Mouse (Mus musculus) heart, postnatal 0 days (tissue): ENCODE data around the gene Itgb5. TPM values are rescaled to one million over a fixed set of nuclear protein-coding genes. Genes with fewer than 3 reads are reported as not detected.

Experiments
- ATAC-seq: fragments of 200-750 bp; cut with Nextera tagmentation; 2 replicates; pipeline ENCODE4 v1.8.0; 2017; ENCODE audit warnings: low read depth, moderate number of reproducible peaks, moderate library complexity; ENCODE audit not compliant: insufficient read depth
- DNase-seq: peaks from one replicate; pipeline ENCODE4 v3.0.0-alpha.2; 2016; ENCODE audit warnings: low spot score
- H3K27ac ChIP-seq: fragments of 300-500 bp; sonication (generic); 2 replicates; pipeline ENCODE4 v1.5.1; 2014; ENCODE audit warnings: low read depth, mild to moderate bottlenecking
- H3K27me3 ChIP-seq: fragments of 300-500 bp; sonication (generic); 2 replicates; pipeline ENCODE4 v1.6.1; 2014; ENCODE audit warnings: low read length, mixed read lengths; ENCODE audit not compliant: control insufficient read depth, insufficient read depth
- H3K36me3 ChIP-seq: fragments of 300-500 bp; sonication (generic); replicated peaks from 2 replicates; pipeline ENCODE4 v1.6.1; 2014; ENCODE audit warnings: low read length, mixed read lengths; ENCODE audit not compliant: control insufficient read depth, insufficient read depth
- H3K4me1 ChIP-seq: fragments of 300-500 bp; sonication (generic); 2 replicates; pipeline ENCODE4 v1.6.1; 2014; ENCODE audit warnings: antibody characterized with exemption; ENCODE audit not compliant: control insufficient read depth, insufficient read depth
- H3K4me2 ChIP-seq: fragments of 300-500 bp; sonication (generic); 2 replicates; pipeline ENCODE4 v1.6.1; 2014; ENCODE audit warnings: low read depth, mild to moderate bottlenecking, low read length, moderate library complexity
- H3K4me3 ChIP-seq: fragments of 300-500 bp; sonication (generic); 2 replicates; pipeline ENCODE4 v1.5.1; 2014; ENCODE audit warnings: low read depth, low read length
- H3K9ac ChIP-seq: fragments of 300-500 bp; sonication (generic); replicated peaks from 2 replicates; pipeline ENCODE4 v1.6.1; 2014; ENCODE audit warnings: low read depth, low read length, mixed read lengths
- H3K9me3 ChIP-seq: fragments of 300-500 bp; sonication (generic); replicated peaks from 2 replicates; pipeline ENCODE4 v1.6.1; 2016; ENCODE audit warnings: low read length; ENCODE audit not compliant: control insufficient read depth
- CTCF ChIP-seq: IDR thresholded peaks from 2 replicates; pipeline ENCODE4 v1.5.1; 2016; ENCODE audit warnings: antibody characterized with exemption, control low read depth, low read depth
- EP300 ChIP-seq: IDR thresholded peaks from 2 replicates; pipeline ENCODE4 v1.6.1; 2016; ENCODE audit warnings: antibody characterized with exemption, low read depth
- WGBS: fragments of 180-500 bp; shearing (Covaris S2); extraction: QIAGEN DNeasy Blood & Tissue Kit; methylation state at CpG from one replicate; pipeline ENCODE4 v1.1.7; 2014; 5-methylcytosine and 5-hydroxymethylcytosine counted together
- polyA plus RNA-seq: library from polyadenylated mRNA; unstranded; fragments of >200 nt; fragmentation: Nextera tagmentation; extraction: Ambion mirVana; gene quantifications from 2 replicates; pipeline ENCODE4 v1.2.1, GENCODE M21; 2015
- total RNA-seq: library from RNA; depleted of rRNA; stranded (reverse); fragments of >200 nt; gene quantifications from 2 replicates; pipeline ENCODE4 v1.2.3, GENCODE M21; 2014; ENCODE audit warnings: low replicate concordance

Itgb5 gene
- total and polyA plus RNA-seq, 2 experiments from 2014 or later: 33.4 to 116 TPM

GRCm38 (mm10) chr16:33879556-33879955, 50.1 kb downstream of the Itgb5 start:
- TF ChIP-seq EP300 (no peak), CTCF (no peak)
- no peaks in the 10 kb centered on the region for H3K27me3 ChIP-seq

GRCm38 (mm10) chr16:33880765-33881164, 51.3 kb downstream of the Itgb5 start:
- Histone ChIP-seq H3K9me3 (no peaks in the 10 kb centered on the region), H3K4me1 (peaks cover 61% of the 10 kb centered on the region), H3K36me3 (no peaks in the 10 kb centered on the region), H3K27me3 (no peaks in the 10 kb centered on the region), H3K27ac (no peak overlapping the region), H3K4me2 (no peak overlapping the region), H3K9ac (no peak overlapping the region), H3K4me3 (no peak overlapping the region)
- TF ChIP-seq CTCF: no peak
- no peak for TF ChIP-seq EP300
- no peak for DNase-seq
- 83% methylated on average over 4 of the region's 4 CpGs for WGBS
- no peak for ATAC-seq

More at GRCm38 (mm10) chr16:33879556-33879955, 50.1 kb downstream of the Itgb5 start:
- Histone ChIP-seq H3K4me3 (no peak overlapping the region), H3K27ac (no peak overlapping the region), H3K4me1 (peaks cover 49% of the 10 kb centered on the region), H3K9ac (no peak overlapping the region), H3K36me3 (0 out of 2 replicates have a peak, but pooled peaks cover 3% of the 10 kb centered on the region), H3K4me2 (no peak overlapping the region), H3K9me3 (no peaks in the 10 kb centered on the region)
- DNase-seq (no peak), ATAC-seq (no peak)
- 44% methylated on average over 4 of the region's 4 CpGs for WGBS

GRCm38 (mm10) chr16:33882540-33882939, 53.1 kb downstream of the Itgb5 start:
- H3K27ac ChIP-seq: peak overlapping the region; percentile 88
- no peaks in the 10 kb centered on the region for H3K9me3 ChIP-seq
- ATAC-seq (peak; percentile 83), DNase-seq (peak; percentile 92)
- no peak overlapping the region for H3K4me3 ChIP-seq
- TF ChIP-seq CTCF (no peak), EP300 (no peak)
- no peak overlapping the region for H3K9ac ChIP-seq
- 20% methylated on average over 4 of the region's 4 CpGs for WGBS
- no peaks in the 10 kb centered on the region for H3K36me3 ChIP-seq
- H3K27me3 ChIP-seq: no peaks in the 10 kb centered on the region
- peaks cover 60% of the 10 kb centered on the region for H3K4me1 ChIP-seq
- H3K4me2 ChIP-seq: no peak overlapping the region

DNA sequence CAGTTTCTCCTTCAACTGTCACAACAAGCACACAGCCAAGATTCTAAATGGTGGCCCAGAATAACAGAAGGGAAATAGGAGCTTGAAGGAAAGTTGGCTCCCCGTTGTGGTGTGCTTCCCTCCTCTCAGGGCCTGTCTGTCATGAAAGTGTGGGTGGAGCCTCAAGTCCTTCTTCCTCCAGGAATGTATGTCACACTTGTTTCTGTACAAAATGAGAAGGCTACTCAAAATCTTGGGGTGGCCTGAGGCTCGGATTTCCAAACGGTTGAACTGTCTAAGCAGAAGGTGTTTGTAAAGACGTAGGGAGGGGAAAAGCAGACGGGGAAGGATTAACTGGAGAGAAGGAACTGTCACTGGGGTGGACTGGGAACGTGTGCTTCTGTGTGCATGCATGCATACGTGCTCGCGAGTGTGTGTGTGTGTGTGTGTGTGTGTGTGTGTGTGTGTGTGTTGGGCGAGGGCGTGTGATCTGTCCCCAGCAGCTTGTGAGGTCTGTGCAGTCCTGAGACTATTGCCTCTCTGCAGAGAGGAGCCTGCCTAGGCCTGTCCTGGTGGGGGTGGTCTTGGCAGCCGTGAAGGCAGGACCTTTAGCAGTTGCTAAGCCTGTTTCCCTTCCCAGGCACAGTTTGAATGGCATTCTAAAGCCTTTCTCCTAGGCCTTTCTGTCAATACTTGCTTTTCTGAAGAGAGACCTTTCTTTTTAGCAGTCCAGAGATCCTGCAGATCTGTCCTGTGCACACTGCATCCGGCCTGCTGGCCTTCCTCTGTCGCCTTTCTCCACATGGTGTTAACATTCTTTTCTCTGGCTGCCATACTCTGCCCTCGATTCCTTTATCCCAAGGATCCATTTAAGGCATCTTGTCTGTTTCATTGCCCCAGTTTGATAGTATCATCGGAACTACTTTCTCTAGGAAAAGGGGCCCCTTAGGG, 53.8 kb downstream of the Itgb5 start:
- 46% methylated on average over 16 of the region's 16 CpGs for WGBS
- ATAC-seq (peak; percentile 31; the same call in 1 of the 2 replicates), DNase-seq (peak; percentile 55)
- H3K4me1 ChIP-seq: peaks cover 55% of the 10 kb centered on the region
- no peaks in the 10 kb centered on the region for H3K36me3 ChIP-seq
- H3K4me2 ChIP-seq: no peak overlapping the region
- H3K9me3 ChIP-seq: no peaks in the 10 kb centered on the region
- H3K4me3 ChIP-seq: no peak overlapping the region
- H3K27ac ChIP-seq: peak overlapping the region; percentile 88
- no peaks in the 10 kb centered on the region for H3K27me3 ChIP-seq
- TF ChIP-seq EP300: no peak
- TF ChIP-seq CTCF: no peak
- H3K9ac ChIP-seq: no peak overlapping the region

DNA sequence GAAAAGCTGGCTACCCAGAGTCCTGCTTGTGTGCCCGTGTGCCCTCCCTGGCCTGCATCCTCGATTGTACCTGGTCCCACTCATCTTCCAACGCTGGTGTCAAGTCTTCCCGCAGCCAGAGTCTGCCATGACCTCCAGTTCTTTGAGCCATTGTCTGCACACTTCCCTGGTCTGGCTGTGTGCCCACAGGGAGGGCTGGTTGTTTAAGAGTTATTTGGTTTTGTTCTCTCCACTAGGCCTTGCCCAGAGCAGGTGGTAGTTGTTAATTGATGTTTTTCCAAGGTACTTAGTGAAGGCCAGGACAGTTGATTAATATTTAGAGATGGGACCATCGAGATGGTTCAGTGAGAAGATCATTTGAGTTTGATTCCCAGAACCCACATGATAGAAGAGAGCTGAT, 54.7 kb downstream of the Itgb5 start:
- H3K36me3 ChIP-seq: no peaks in the 10 kb centered on the region
- no peak for ATAC-seq
- no peak for DNase-seq
- peak overlapping the region; percentile 88 for H3K27ac ChIP-seq
- H3K27me3 ChIP-seq: no peaks in the 10 kb centered on the region
- peaks cover 47% of the 10 kb centered on the region for H3K4me1 ChIP-seq
- H3K9ac ChIP-seq: no peak overlapping the region
- H3K9me3 ChIP-seq: no peaks in the 10 kb centered on the region
- 59% methylated on average over 5 of the region's 5 CpGs for WGBS
- no peak for TF ChIP-seq EP300
- no peak for TF ChIP-seq CTCF
- no peak overlapping the region for H3K4me3 ChIP-seq
- no peak overlapping the region for H3K4me2 ChIP-seq
